Mouse (Mus musculus) midbrain, embryonic 14.5 days (tissue): ENCODE measurements around the gene Arid1b. TPM values are rescaled to one million over a fixed set of nuclear protein-coding genes. Genes with fewer than 3 reads are reported as not detected.

Experiments
- ATAC-seq: fragments of 200-750 bp; cut with Nextera tagmentation; 2 replicates; pipeline ENCODE4 v1.8.0; 2017; ENCODE audit warnings: moderate number of reproducible peaks, moderate library complexity; ENCODE audit not compliant: low FRiP score, low TSS enrichment
- DNase-seq: peaks from one replicate; pipeline ENCODE4 v3.0.0-alpha.2; 2015
- H3K27ac ChIP-seq: fragments of 300-500 bp; sonication (generic); replicated peaks from 2 replicates; pipeline ENCODE4 v1.5.1; 2014; ENCODE audit warnings: mild to moderate bottlenecking, low read depth, low read length, moderate library complexity
- H3K27me3 ChIP-seq: fragments of 300-500 bp; sonication (generic); 2 replicates; pipeline ENCODE4 v1.6.1; 2014; ENCODE audit warnings: low read length, control low read depth, mixed read lengths; ENCODE audit not compliant: control insufficient read depth, insufficient read depth
- H3K36me3 ChIP-seq: fragments of 300-500 bp; sonication (generic); 2 replicates; pipeline ENCODE4 v1.6.1; 2014; ENCODE audit warnings: low read length, control low read depth; ENCODE audit not compliant: control insufficient read depth, insufficient read depth
- H3K4me1 ChIP-seq: fragments of 300-500 bp; sonication (generic); 2 replicates; pipeline ENCODE4 v1.6.1; 2014; ENCODE audit warnings: mild to moderate bottlenecking, antibody characterized with exemption, low read length, control low read depth; ENCODE audit not compliant: control insufficient read depth, insufficient read depth
- H3K4me2 ChIP-seq: fragments of 300-500 bp; sonication (generic); 2 replicates; pipeline ENCODE4 v1.6.1; 2014; ENCODE audit warnings: mild to moderate bottlenecking, low read length, moderate library complexity
- H3K4me3 ChIP-seq: fragments of 300-500 bp; sonication (generic); replicated peaks from 2 replicates; pipeline ENCODE4 v1.5.1; 2014; ENCODE audit warnings: low read depth, low read length
- H3K9ac ChIP-seq: fragments of 300-500 bp; sonication (generic); replicated peaks from 2 replicates; pipeline ENCODE4 v1.6.1; 2014; ENCODE audit warnings: mild to moderate bottlenecking, low read length, moderate library complexity
- H3K9me3 ChIP-seq: fragments of 300-500 bp; sonication (generic); 2 replicates; pipeline ENCODE4 v1.6.1; 2016; ENCODE audit warnings: low read length, control low read depth, mixed read lengths; ENCODE audit not compliant: control insufficient read depth
- WGBS: fragments of 180-500 bp; shearing (Covaris S2); extraction: QIAGEN DNeasy Blood & Tissue Kit; methylation state at CpG from one replicate; pipeline ENCODE4 v1.1.7; 2014; 5-methylcytosine and 5-hydroxymethylcytosine counted together
- polyA plus RNA-seq: library from polyadenylated mRNA; unstranded; fragments of >200 nt; fragmentation: Nextera tagmentation; extraction: Ambion mirVana; gene quantifications from 2 replicates; pipeline ENCODE4 v1.2.1, GENCODE M21; 2014

The Arid1b gene
- polyA plus RNA-seq, 1 experiment from 2014 or later = 23.8 TPM

DNA sequence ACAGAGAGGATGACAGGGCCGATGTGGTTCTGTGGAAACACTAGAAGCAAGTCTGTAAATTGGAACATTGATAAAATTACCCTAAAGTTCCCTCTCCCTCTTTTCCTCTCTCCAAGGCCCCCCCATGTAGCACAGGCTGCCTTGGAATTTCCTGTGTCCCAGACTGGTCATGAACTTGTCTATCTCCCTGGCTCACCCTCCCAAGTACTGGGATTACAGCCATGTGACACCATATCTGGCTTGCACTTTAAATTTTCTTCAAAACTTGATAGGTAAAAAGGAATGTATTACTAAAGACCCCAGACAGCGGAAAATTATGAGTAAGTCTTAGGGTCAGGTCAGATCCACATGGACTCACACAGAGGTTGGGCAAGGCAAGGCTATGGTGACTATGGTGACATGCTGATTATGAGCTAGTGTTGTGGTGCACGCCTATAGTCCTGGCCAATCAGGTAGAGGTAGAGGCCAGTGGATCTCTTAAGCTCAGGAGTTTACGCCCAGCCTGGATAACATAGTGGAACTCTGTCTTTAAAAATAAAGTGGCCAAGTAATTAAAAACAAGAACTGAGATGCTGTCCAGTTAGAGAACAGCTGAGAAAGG, 185.9 kb downstream of the Arid1b start:
- ATAC-seq (no peak), DNase-seq (no peak)
- Histone ChIP-seq H3K4me2 (no peak overlapping the region), H3K27me3 (no peaks in the 10 kb centered on the region), H3K9ac (no peak overlapping the region), H3K27ac (no peak overlapping the region), H3K4me1 (peaks cover 21% of the 10 kb centered on the region), H3K4me3 (no peak overlapping the region), H3K9me3 (no peaks in the 10 kb centered on the region), H3K36me3 (no peaks in the 10 kb centered on the region)
- 87% methylated on average over 4 of the region's 4 CpGs for WGBS

DNA sequence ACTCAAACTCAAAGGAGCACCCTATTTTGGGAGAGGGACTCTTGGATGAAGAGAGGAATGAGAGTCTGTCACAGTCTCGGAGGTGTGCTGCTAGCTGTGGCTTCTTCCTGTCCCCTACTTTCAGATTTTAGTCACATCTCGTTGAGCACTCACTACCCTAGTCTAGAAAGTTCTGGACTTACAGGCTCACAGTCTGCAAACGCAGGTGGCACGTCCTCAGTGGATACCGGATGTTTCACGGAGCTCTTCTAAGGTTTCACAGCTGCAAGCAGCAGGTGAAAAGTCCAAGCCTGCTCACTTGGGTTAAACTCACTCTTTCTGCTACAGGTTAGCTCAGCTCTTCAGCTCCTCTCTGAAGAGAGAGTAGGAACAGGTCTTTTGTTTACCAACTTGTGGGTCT, 186.8 kb downstream of the Arid1b start:
- no peaks in the 10 kb centered on the region for H3K27me3 ChIP-seq
- DNase-seq (no peak), ATAC-seq (no peak)
- peaks cover 14% of the 10 kb centered on the region for H3K4me1 ChIP-seq
- no peak overlapping the region for H3K4me2 ChIP-seq
- H3K27ac ChIP-seq = no peak overlapping the region
- H3K36me3 ChIP-seq = no peaks in the 10 kb centered on the region
- no peak overlapping the region for H3K9ac ChIP-seq
- no peaks in the 10 kb centered on the region for H3K9me3 ChIP-seq
- 93% methylated on average over 6 of the region's 6 CpGs for WGBS
- no peak overlapping the region for H3K4me3 ChIP-seq

DNA sequence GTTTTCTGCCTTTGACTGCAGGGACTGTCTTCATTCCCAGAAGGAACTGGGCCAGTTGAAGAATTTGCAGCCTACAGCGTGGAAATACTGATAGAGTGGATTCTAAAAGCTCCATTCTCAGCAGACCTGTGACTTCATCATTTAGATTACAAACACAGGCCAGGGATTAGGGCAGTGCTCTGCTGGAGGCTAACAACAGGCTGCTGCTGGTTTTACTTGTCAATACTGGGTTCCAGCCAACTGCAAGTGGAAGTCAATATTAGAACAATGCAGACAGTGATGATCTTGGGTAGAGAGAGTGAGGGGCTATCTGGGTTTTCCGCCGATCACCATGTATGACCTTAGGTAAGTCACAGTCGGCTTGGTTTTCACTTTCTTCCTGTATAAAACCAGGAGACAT, 188.4 kb downstream of the Arid1b start:
- WGBS = 77% methylated on average over 4 of the region's 4 CpGs
- DNase-seq (no peak), ATAC-seq (no peak)
- Histone ChIP-seq H3K4me1 (peaks cover 13% of the 10 kb centered on the region), H3K9ac (no peak overlapping the region), H3K36me3 (no peaks in the 10 kb centered on the region), H3K4me3 (no peak overlapping the region), H3K27me3 (no peaks in the 10 kb centered on the region), H3K9me3 (no peaks in the 10 kb centered on the region), H3K27ac (no peak overlapping the region), H3K4me2 (no peak overlapping the region)

DNA sequence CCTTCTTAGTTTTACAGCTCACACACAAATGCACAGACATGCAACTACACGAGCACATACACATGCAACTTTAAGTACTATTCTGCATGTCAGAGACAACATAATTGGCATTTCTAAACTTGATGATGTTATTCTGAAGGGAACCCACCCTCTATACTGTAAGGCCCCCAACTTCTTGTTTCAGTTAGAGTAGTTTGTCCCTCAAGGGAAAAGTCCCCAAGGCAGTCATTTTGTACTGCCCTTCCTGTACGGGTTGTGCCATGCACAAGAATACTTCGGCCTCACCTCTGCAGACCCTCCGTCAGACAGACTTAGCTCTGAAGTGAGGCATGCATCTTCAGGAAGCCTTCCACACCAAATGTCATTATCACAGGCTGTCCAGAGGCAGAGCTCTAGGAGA, 191.4 kb downstream of the Arid1b start:
- no peak overlapping the region for H3K27ac ChIP-seq
- no peak overlapping the region for H3K4me3 ChIP-seq
- peaks cover 28% of the 10 kb centered on the region; the same call in 1 of the 2 replicates for H3K4me1 ChIP-seq
- H3K9ac ChIP-seq = no peak overlapping the region
- H3K9me3 ChIP-seq = no peaks in the 10 kb centered on the region
- no peaks in the 10 kb centered on the region for H3K36me3 ChIP-seq
- 78% methylated on average over 4 of the region's 4 CpGs for WGBS
- ATAC-seq (no peak), DNase-seq (no peak)
- H3K27me3 ChIP-seq = no peaks in the 10 kb centered on the region
- no peak overlapping the region for H3K4me2 ChIP-seq

DNA sequence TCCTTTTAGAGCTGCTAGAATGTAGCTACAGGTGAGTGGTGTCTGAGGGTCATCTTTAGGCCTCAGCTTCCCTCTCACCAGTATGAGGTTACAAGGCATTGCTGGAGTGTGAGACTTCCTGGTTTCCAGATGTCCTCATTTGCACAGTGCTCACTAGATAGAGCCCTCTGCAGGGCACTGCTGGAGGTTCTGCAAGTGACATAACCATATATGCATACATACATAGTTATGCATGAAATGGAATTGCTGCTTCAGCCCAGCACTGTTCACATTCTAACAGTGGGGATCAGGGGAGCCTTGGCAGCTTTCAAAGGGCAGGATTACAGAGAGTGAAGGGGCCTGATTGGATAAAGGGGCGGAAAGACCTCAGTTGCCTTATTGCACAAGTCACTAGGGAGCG, 193.4 kb downstream of the Arid1b start:
- H3K27ac ChIP-seq = 0 out of 2 replicates have a peak overlapping the region, but pooled peaks have one; percentile 9
- H3K36me3 ChIP-seq = no peaks in the 10 kb centered on the region
- ATAC-seq (no peak), DNase-seq (peak; percentile 54)
- no peaks in the 10 kb centered on the region for H3K9me3 ChIP-seq
- no peaks in the 10 kb centered on the region for H3K27me3 ChIP-seq
- no peak overlapping the region for H3K4me3 ChIP-seq
- WGBS = 31% methylated on average over 2 of the region's 2 CpGs
- H3K4me1 ChIP-seq = peaks cover 31% of the 10 kb centered on the region; the same call in 1 of the 2 replicates
- H3K4me2 ChIP-seq = no peak overlapping the region
- H3K9ac ChIP-seq = no peak overlapping the region

DNA sequence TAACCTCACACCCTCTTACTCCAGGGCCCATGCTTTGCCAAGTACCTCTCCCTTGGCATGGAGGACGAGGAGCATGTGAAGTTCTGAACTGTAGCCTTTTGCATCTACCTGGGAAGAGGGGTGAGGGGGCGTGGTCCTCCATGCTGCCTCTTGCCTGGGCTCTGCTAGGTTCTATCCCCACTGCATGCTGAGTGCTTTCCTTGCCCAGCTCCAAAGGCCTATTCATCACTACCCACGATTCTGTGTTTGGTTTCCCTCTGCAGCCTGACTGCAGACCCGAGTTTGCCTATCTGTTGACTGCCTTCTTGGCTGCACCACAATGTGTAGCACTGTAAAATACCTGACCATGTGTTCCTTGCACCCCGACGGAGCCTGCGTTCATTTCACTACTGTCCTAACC, 194.3 kb downstream of the Arid1b start:
- 83% methylated on average over 7 of the region's 7 CpGs for WGBS
- Histone ChIP-seq H3K4me2 (no peak overlapping the region), H3K9me3 (no peaks in the 10 kb centered on the region), H3K36me3 (no peaks in the 10 kb centered on the region), H3K4me1 (peaks cover 31% of the 10 kb centered on the region; the same call in 1 of the 2 replicates), H3K27ac (no peak overlapping the region; the same call in 1 of the 2 replicates), H3K4me3 (no peak overlapping the region), H3K27me3 (no peaks in the 10 kb centered on the region), H3K9ac (no peak overlapping the region)
- ATAC-seq = no peak
- DNase-seq = no peak

DNA sequence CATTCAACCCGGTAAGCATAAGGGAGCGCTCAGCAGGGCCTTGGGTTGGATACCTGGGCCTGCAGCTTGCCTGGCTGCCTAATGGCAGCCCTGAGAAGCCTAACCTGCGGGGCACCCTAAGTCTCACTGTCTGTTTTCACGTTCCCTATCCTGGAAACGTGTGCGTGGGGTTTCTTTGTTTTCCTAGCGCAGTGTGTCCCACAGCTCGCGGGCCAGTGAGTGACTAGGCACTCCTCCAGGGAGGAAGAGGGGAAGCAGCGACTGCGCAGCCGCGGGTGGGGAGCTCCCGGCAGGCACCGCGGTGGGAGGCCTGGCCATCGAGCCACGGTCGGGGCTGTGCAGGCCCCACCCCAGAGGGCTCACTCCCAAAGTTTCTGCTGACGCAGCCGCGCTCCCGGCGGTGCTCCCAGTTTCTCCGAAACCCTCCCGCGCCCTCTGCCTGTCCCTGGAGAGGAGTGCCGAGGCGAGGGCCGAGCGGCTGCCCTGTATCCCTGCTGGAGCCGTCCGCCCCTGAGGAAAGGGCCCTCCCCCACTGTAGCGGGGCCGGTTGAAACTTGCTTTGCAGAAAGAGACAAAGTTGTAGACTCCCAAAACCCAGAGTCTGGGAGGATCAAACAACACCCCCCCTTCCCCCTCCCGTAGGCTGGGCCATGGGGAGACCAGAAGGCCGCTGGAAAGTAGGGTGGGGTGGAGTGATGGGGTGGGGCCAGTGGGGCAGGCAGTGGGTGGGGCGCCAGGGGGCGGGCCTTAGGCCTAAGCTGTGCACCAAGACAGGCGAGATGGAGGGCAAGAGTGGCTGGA, 195.6 kb downstream of the Arid1b start:
- H3K36me3 ChIP-seq = no peaks in the 10 kb centered on the region
- 1% methylated on average over 40 of the region's 40 CpGs for WGBS
- ATAC-seq = peak; percentile 92
- H3K9me3 ChIP-seq = no peaks in the 10 kb centered on the region
- no peaks in the 10 kb centered on the region for H3K27me3 ChIP-seq
- peak overlapping the region; percentile 80 for H3K27ac ChIP-seq
- DNase-seq = peak; percentile 89
- H3K4me3 ChIP-seq = peak overlapping the region; percentile 41
- peak overlapping the region; percentile 53 for H3K9ac ChIP-seq
- H3K4me1 ChIP-seq = peaks cover 23% of the 10 kb centered on the region
- peak overlapping the region; percentile 69 for H3K4me2 ChIP-seq

DNA sequence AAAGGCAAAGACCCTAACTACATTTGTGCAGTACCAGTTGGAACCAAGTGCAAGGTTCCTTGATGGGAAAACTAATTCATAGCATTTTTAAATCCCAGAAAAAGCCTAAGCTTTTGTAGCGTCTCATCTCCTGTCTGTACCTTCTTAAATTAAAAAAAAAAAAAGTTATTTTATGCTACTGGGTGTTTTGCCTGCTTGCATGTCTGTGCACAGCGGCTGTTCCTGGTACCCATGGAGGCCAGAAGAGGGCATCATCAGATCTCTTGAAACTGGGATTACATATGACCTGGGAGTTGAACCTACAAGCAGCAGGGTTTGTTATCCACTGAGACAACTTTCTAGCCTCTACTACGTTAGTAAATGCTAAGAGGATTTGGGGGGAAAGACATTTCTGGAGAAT, 196.2 kb downstream of the Arid1b start:
- ATAC-seq (no peak), DNase-seq (peak; percentile 49)
- no peaks in the 10 kb centered on the region for H3K27me3 ChIP-seq
- H3K4me2 ChIP-seq = peak overlapping the region; percentile 69
- no peaks in the 10 kb centered on the region for H3K9me3 ChIP-seq
- H3K4me1 ChIP-seq = peaks cover 27% of the 10 kb centered on the region
- H3K9ac ChIP-seq = peak overlapping the region; percentile 53; the same call in 1 of the 2 replicates
- WGBS = 20% methylated on average over 3 of the region's 3 CpGs
- H3K4me3 ChIP-seq = peak overlapping the region; percentile 41
- H3K36me3 ChIP-seq = no peaks in the 10 kb centered on the region
- H3K27ac ChIP-seq = peak overlapping the region; percentile 80; the same call in 1 of the 2 replicates
